Mouse (Mus musculus) mouse embryonic stem cell (cell line): ENCODE data around the gene Adgre5.

Source experiments
- in situ Hi-C, 2 experiments: fragments of 300-500 bp; cut with MboI; formaldehyde crosslinking; loops; 1 replicate in 1 of 2; 3 replicates in 1 of 2; pipeline ENCODE4 v1.14.3; 2019 to 2020; ENCODE audit warnings: low sequenced_read_pairs in 2 of 2, low pct_unique_long_range_greater_than_20kb in 1 of 2, mixed read lengths in 1 of 2; ENCODE audit not compliant: unreplicated experiment in 1 of 2

Gene Adgre5

DNA sequence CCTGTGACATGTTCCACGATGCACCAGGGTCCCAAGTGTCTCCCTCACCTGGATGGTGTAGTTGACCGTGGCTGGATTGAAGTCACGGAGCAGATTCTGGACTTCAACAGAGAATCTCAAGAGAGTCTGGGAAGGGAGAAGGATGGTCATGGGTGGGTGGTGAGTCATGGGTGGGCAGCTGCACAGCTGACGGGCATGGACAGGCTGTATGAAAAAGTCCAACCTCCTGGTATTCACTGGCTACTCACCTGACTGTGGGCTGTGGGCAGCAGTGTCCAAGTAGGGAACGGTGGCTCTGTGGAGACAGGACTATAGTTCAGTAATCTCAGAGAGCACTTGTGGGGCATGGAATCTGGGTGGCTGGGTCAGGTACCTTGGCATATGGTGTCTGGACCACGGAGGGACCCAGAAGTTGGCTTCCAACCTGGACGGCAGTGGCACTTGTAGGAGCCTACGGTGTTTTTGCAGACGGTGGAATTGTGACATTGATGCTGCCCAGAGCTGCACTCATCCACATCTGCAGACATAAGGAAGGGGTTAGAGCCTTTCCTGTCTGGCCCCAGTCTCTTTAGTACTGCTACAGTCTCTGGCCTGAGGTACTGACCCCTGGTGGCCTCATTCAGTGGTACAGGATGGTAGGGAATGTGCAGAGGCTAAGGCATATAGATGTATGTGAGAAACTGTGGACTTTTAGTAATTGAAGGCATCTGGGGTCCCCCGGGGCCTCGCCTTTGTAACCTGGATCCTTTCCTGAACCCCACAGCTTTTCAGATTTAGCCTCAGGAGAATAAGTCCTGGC lies 11.9 kb downstream of the Adgre5 start:
- in situ Hi-C loops: no loop called here

DNA sequence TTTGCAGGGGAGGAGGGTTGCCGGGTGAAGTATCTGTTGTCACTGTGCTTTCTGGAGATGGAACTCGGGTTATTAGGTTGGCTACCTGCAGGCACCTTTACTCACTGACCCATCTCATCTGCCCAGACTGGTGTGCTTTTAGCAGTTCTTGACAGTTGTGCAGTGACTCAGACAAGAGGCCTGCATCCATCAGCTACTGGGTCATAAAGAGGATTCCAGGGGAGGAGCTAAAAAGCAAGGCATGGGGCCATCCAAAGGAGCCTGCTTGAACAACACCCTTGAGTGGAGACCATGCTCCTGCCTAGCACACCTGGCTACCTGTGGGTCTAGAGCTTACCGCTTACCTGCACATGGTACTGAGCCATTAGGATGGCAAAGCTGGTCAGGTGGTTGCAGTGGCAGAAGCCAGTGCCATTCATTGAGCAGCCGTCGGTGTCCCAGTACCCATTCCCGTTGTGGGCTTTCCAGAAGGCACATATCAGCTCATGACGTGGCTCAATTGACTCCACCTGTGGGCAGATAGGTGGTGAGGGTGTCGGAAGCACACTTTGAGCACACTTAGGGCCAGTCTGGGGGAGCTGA lies 15.5 kb downstream of the Adgre5 start:
- in situ Hi-C loops: no loop called here

- in situ Hi-C loops: no loop called here
Measured at GRCm38 (mm10) chr8:83724697-83725482, 16.2 kb downstream of the Adgre5 start.

DNA sequence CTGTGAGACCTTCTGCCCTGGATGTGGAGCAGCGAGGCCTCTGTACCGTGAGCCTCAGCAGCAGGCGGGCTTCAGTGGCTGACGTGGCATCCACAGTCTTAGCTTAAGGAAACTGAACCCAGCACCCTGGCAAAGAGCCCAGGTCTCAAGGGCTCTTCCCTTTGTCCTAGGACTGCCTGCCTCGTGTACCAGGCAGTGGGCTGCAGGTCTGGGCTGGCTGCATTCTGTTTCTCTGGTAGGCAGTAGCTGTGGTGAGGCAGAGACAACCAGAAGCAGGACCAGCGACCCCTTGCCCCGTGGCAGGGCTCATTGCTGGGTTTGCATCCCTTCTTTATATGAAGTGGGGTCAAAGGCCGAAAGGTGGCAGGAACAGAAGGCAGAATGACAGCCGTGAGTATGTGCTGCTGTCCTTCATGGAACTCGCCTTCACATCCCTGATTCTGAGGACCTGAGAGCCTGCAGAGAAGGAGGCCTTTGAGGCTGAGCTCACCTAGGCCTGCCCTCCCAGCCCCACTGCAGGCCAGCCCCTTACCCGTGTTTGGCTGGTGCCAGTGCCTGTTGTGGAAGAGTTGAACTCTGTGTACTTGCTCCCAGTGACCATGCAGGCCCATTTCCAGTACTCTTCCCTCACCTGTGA lies 17.6 kb downstream of the Adgre5 start:
- in situ Hi-C loops: no loop called here

DNA sequence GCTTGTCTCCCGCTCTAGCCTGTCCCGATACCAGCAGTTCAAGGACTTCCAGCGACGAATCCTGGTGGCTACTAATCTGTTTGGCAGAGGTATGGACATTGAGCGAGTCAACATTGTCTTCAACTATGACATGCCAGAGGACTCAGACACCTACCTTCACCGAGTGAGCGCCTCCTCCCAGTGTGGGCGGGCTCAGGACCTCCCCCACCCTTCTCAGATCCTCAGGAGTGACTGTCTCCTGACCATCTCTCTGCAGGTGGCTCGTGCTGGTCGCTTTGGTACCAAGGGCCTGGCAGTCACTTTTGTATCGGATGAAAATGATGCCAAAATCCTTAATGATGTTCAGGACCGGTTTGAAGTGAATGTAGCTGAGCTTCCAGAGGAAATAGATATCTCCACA lies 18.5 kb downstream of the Adgre5 start:
- in situ Hi-C loops: no loop called here

- in situ Hi-C loops: no loop called here
Measured at GRCm38 (mm10) chr8:83721405-83722025, 19.6 kb downstream of the Adgre5 start.

DNA sequence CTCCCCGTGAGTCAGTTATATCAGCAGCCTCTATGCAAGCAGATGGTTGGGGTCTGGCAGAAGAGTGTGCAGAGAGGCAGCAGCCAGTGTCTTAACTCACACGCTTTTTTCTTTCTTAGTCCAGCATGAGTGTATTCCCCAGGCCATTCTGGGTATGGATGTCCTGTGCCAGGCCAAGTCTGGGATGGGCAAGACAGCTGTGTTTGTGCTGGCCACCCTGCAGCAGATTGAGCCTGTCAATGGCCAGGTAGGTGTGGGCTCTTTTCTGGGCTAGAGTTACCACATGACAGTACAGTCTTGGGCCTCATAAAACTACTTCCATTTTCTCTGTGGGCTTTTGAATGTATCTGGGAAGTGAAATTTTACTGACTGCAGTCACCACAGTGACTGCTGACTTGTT lies 21.4 kb downstream of the Adgre5 start:
- in situ Hi-C loops: no loop called here

GRCm38 (mm10) chr8:83719048-83719447 lies 22.1 kb downstream of the Adgre5 start:
- in situ Hi-C loops: no loop called here

GRCm38 (mm10) chr8:83716563-83716962 lies 24.6 kb downstream of the Adgre5 start:
- in situ Hi-C loops: no loop called here

DNA sequence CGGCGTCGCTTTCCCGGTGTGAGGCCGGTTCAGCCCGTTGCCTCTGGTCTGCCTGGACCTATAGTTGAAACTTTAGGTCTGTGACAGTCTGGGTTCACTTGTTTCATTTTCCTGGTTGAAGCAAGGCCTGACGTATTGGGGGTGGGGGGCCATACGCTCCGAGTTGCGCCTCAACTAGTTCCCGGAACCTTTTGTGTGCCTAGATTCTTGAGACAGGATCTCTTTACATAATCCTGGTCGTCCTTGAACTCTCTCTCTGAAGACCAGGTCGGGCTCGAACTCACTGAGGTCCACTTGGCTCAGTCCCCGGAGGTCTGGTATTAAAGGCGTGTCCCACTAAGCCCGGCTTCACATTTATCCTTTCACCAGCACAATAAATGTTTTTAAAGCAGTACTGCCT lies 25.4 kb downstream of the Adgre5 start:
- in situ Hi-C loops: no loop called here

- in situ Hi-C loops: no loop called here
Measured at GRCm38 (mm10) chr8:83715031-83715690, 26.0 kb downstream of the Adgre5 start, which contains the start of gene Ddx39. Gene Ddx39, plus strand, starts transcription at chr8:83715177.

DNA sequence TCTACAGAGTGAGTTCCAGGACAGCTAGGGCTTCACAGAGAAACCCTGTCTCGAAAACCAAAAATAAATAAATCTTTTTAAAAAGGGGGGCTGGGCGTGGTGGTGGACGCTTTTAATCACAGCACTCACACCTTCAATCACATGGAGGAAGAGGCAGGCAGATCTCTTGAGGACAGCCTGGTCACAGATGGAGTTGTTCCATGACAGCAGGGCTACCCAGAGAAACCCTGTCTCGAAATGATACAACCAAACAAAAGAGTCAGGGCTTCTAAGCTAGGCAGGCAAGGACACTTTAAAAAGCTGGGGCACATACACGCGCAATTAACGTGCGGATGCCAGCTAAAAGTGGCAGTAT lies 26.5 kb downstream of the Adgre5 start:
- in situ Hi-C loops: no loop called here

DNA sequence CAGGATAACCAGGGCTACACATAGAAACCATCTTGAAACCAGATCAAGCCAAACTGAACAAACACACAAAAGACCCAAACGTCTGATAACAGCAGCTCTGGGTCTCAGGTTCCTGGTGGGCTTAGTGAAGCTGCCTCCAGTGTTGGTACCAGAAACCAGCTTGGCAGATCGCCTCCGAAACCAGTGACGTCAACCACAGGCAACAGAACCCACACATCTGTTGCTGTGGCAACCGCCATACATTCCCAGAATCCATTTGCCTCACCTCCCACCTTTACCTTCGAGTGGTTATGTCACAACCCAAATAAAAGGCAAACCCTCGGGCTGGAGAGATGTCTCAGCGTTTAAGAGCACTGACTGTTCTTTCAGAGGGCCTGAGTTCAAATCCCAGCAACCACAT lies 33.6 kb downstream of the Adgre5 start:
- in situ Hi-C loops: no loop called here

DNA sequence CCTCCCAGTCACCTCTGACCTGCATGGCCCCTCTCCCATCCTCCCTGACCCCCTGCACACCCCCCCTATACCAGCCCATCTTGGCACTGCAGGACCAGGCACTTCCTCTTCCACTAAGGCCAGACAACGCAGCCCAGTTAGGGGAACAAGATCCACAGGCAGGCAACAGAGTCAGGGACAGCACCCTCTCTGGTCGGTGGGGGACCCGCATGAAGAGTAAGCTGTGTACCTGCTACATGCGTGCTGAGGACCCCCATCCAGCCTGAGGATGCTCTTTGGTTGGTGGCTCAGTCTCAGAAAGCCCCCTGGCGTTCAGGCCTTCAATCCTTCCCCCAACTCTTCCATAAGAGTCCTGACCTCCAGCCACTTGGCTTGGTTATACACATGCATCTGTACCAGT lies 34.7 kb downstream of the Adgre5 start:
- in situ Hi-C loops: no loop called here

DNA sequence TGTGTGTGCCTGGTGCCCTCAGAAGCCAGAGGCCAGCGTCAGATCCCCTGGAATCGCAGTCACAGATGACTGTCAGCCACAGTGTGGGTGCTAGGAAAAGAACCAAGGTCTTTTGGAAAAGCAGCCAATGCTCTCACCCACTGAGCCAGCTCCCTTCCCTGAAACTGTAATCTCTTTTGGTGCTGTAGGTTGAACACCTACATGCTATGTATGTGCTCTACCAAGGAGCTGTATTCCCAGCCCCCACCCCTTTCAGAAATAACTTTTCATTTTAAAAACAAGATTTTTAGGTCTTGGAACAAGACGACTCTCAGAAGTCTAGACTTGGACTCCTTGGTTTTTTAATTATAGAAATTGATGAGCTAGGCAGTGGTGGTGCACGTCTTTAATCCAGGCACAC lies 37.7 kb downstream of the Adgre5 start:
- in situ Hi-C loops: no loop called here

DNA sequence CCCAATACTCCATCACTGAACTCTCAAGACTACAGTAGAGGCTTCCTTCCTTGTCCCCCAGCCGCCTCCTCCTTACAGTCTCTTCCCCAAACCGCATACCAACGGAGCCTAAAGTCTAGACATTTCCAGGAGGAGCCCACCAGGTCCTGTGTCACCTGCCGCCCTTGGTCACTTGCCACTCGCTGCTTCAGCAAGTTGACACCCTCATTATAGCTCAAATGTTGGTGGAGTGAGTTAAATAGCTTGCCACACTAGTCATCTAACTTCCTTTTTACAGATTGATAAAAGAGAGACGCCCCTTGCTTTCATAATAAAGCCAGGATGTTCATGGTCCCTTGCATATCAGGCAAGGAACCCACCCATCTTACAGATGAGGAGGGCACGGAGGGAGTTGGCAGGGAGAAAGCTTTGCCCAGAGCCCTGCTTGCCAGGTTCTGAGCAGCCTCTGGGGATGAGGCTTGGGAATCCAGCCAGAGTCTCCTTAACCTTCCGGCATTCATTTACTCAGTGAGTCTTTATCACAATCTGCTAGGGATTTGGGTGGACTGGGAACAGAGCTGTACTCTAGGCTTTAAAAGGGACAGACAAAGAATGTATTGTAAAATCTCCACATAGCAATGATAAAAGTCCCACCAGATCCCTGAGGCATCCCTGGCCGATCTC lies 40.6 kb downstream of the Adgre5 start:
- in situ Hi-C loops: no loop called here

- in situ Hi-C loops: no loop called here
Measured at GRCm38 (mm10) chr8:83699566-83699965, 41.6 kb downstream of the Adgre5 start.
